Mouse (Mus musculus) telencephalon, adult 2 months (tissue): ENCODE data around the gene Olfr401.
"Not testable (repeated sequence)": the region's sequence is repeated elsewhere in the genome, so short reads cannot be mapped to it uniquely, and the experiment has no call there.

Experiments used
- DNase-seq: peaks from one replicate; pipeline ENCODE4 v3.0.0-alpha.2; 2011; ENCODE audit warnings: low read depth, low spot score

Gene Olfr401

GRCm38 (mm10) chr11:74113412-74113811 lies at the start of gene Olfr401:
Olfr401 (plus strand) TSS chr11:74113712.
- DNase-seq: no peak

- no peak for DNase-seq
Measured at GRCm38 (mm10) chr11:74069655-74070054, 43.9 kb upstream of the Olfr401 start, which contains the start of gene Zfp616. Zfp616 (plus strand) TSS chr11:74069955.

GRCm38 (mm10) chr11:74100724-74101123 lies 12.8 kb upstream of the Olfr401 start:
- DNase-seq: no peak

GRCm38 (mm10) chr11:74101507-74101906 lies 12.0 kb upstream of the Olfr401 start:
- no peak for DNase-seq

- no peak for DNase-seq
Measured at GRCm38 (mm10) chr11:74105066-74105465, 8.4 kb upstream of the Olfr401 start.

GRCm38 (mm10) chr11:74140001-74140400 lies 26.5 kb downstream of the Olfr401 start:
- not testable (repeated sequence) for DNase-seq

GRCm38 (mm10) chr11:74145866-74146265 lies 32.4 kb downstream of the Olfr401 start:
- no peak for DNase-seq

GRCm38 (mm10) chr11:74153229-74153628 lies 39.7 kb downstream of the Olfr401 start, which contains the start of gene Olfr402:
Olfr402 (plus strand) TSS chr11:74153529.
- DNase-seq: no peak

- DNase-seq: no peak
Measured at GRCm38 (mm10) chr11:74168771-74169170, 55.3 kb downstream of the Olfr401 start.
